Mouse (Mus musculus): ENCODE measurements around the gene Rgl1.

DNA sequence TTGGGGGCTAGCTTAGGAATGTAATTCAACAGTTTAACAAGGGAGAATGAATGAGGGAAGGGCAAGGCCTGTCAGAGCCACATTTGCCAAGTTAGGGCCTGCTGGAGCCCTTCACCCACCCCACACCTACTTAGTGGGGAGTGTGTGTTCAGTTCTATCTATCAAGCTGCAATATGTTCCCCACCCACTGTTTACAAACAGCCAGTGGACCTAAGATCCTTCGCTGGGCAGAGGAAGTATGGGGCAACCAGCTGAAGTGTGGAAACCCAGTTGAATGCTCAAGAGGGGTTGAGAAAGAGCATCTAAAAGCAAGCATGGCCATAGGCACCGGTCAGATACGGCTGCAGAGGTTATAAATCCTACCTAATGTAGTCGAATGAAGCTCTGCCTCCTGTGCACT lies 20.8 kb upstream of the Rgl1 start:
- no peak for TF ChIP-seq POLR2A (IDR thresholded peaks at IDR 0.05; ENCODE audit: low read depth, low read length)
- TF ChIP-seq CTCF (IDR thresholded peaks at IDR 0.05; ENCODE audit: extremely low read depth, insufficient read depth, insufficient read length, insufficient replicate concordance), result no peak
